Mouse (Mus musculus): ENCODE measurements at regions not wholly inside any gene's neighbourhood (a gene's known extent, or its start where the extent isn't known, plus 50 kb on each side); places are given as distances from the start of the nearest gene placed in this dataset.

GRCm38 (mm10) chr6:14632837-14633236 lies 122.2 kb downstream of the Ppp1r3a start:
- no peaks in the 10 kb centered on the region for H3K36me3 ChIP-seq (ENCODE audit: control insufficient read depth, insufficient read depth, low read length, poor library complexity, severe bottlenecking)
- DNase-seq (ENCODE audit: low read depth, low spot score) = no peak
- no peaks in the 10 kb centered on the region for H3K27me3 ChIP-seq (ENCODE audit: control insufficient read depth, insufficient read depth, low read length, poor library complexity, severe bottlenecking)

GRCm38 (mm10) chr6:14631719-14632445 lies 123.2 kb downstream of the Ppp1r3a start:
- DNase-seq (ENCODE audit: low read depth, low spot score) = no peak
- no peaks in the 10 kb centered on the region for H3K36me3 ChIP-seq (ENCODE audit: control insufficient read depth, insufficient read depth, low read length, poor library complexity, severe bottlenecking)

GRCm38 (mm10) chr6:14616629-14617028 lies 138.4 kb downstream of the Ppp1r3a start:
- no peak for DNase-seq (ENCODE audit: low read depth, low spot score)
- Histone ChIP-seq H3K36me3 (ENCODE audit: control insufficient read depth, insufficient read depth, low read length, poor library complexity, severe bottlenecking) (no peaks in the 10 kb centered on the region), H3K27me3 (ENCODE audit: control insufficient read depth, insufficient read depth, low read length, poor library complexity, severe bottlenecking) (no peaks in the 10 kb centered on the region)

More at GRCm38 (mm10) chr6:14631719-14632445, 123.2 kb downstream of the Ppp1r3a start:
- H3K27me3 ChIP-seq (ENCODE audit: control insufficient read depth, insufficient read depth, low read length, poor library complexity, severe bottlenecking) = no peaks in the 10 kb centered on the region

GRCm38 (mm10) chr6:14608076-14608475 lies 147.0 kb downstream of the Ppp1r3a start:
- DNase-seq (ENCODE audit: low read depth, low spot score) = no peak
- H3K36me3 ChIP-seq (ENCODE audit: control insufficient read depth, insufficient read depth, low read length, poor library complexity, severe bottlenecking) = no peaks in the 10 kb centered on the region
- H3K27me3 ChIP-seq (ENCODE audit: control insufficient read depth, insufficient read depth, low read length, poor library complexity, severe bottlenecking) = no peaks in the 10 kb centered on the region

GRCm38 (mm10) chr6:14600543-14601249 lies 154.4 kb downstream of the Ppp1r3a start:
- Histone ChIP-seq H3K36me3 (ENCODE audit: control insufficient read depth, insufficient read depth, low read length, poor library complexity, severe bottlenecking) (no peaks in the 10 kb centered on the region), H3K27me3 (ENCODE audit: control insufficient read depth, insufficient read depth, low read length, poor library complexity, severe bottlenecking) (no peaks in the 10 kb centered on the region)
- no peak for DNase-seq (ENCODE audit: low read depth, low spot score)

- no peaks in the 10 kb centered on the region for H3K36me3 ChIP-seq (ENCODE audit: control insufficient read depth, insufficient read depth, low read length, poor library complexity, severe bottlenecking)
- no peaks in the 10 kb centered on the region for H3K27me3 ChIP-seq (ENCODE audit: control insufficient read depth, insufficient read depth, low read length, poor library complexity, severe bottlenecking)
- no peak for DNase-seq (ENCODE audit: low read depth, low spot score)
Observed at GRCm38 (mm10) chr6:14596880-14597466, 158.1 kb downstream of the Ppp1r3a start.

GRCm38 (mm10) chr6:14585827-14586226 lies 169.2 kb downstream of the Ppp1r3a start:
- H3K36me3 ChIP-seq (ENCODE audit: control insufficient read depth, insufficient read depth, low read length, poor library complexity, severe bottlenecking) = no peaks in the 10 kb centered on the region
- DNase-seq (ENCODE audit: low read depth, low spot score) = peak; percentile 12
- no peaks in the 10 kb centered on the region; the same call in 1 of the 2 replicates for H3K27me3 ChIP-seq (ENCODE audit: control insufficient read depth, insufficient read depth, low read length, poor library complexity, severe bottlenecking)

GRCm38 (mm10) chr6:14583829-14584228 lies 171.2 kb downstream of the Ppp1r3a start:
- no peak for DNase-seq (ENCODE audit: low read depth, low spot score)
- no peaks in the 10 kb centered on the region; the same call in 1 of the 2 replicates for H3K27me3 ChIP-seq (ENCODE audit: control insufficient read depth, insufficient read depth, low read length, poor library complexity, severe bottlenecking)
- no peaks in the 10 kb centered on the region for H3K36me3 ChIP-seq (ENCODE audit: control insufficient read depth, insufficient read depth, low read length, poor library complexity, severe bottlenecking)

GRCm38 (mm10) chr6:14574607-14575006 lies 180.5 kb downstream of the Ppp1r3a start:
- no peaks in the 10 kb centered on the region for H3K27me3 ChIP-seq (ENCODE audit: control insufficient read depth, insufficient read depth, low read length, poor library complexity, severe bottlenecking)
- H3K36me3 ChIP-seq (ENCODE audit: control insufficient read depth, insufficient read depth, low read length, poor library complexity, severe bottlenecking) = no peaks in the 10 kb centered on the region
- no peak for DNase-seq (ENCODE audit: low read depth, low spot score)

GRCm38 (mm10) chr6:14573001-14573400 lies 182.1 kb downstream of the Ppp1r3a start:
- H3K27me3 ChIP-seq (ENCODE audit: control insufficient read depth, insufficient read depth, low read length, poor library complexity, severe bottlenecking) = no peaks in the 10 kb centered on the region
- DNase-seq (ENCODE audit: low read depth, low spot score) = no peak
- H3K36me3 ChIP-seq (ENCODE audit: control insufficient read depth, insufficient read depth, low read length, poor library complexity, severe bottlenecking) = no peaks in the 10 kb centered on the region

GRCm38 (mm10) chr6:14540333-14540732 lies 214.7 kb downstream of the Ppp1r3a start:
- DNase-seq (ENCODE audit: low read depth, low spot score) = no peak
- no peaks in the 10 kb centered on the region for H3K27me3 ChIP-seq (ENCODE audit: control insufficient read depth, insufficient read depth, low read length, poor library complexity, severe bottlenecking)
- no peaks in the 10 kb centered on the region for H3K36me3 ChIP-seq (ENCODE audit: control insufficient read depth, insufficient read depth, low read length, poor library complexity, severe bottlenecking)

GRCm38 (mm10) chr6:14529096-14529495 lies 226.0 kb downstream of the Ppp1r3a start:
- Histone ChIP-seq H3K36me3 (ENCODE audit: control insufficient read depth, insufficient read depth, low read length, poor library complexity, severe bottlenecking) (no peaks in the 10 kb centered on the region), H3K27me3 (ENCODE audit: control insufficient read depth, insufficient read depth, low read length, poor library complexity, severe bottlenecking) (no peaks in the 10 kb centered on the region)
- DNase-seq (ENCODE audit: low read depth, low spot score) = no peak

GRCm38 (mm10) chr6:14528564-14528963 lies 226.5 kb downstream of the Ppp1r3a start:
- Histone ChIP-seq H3K27me3 (ENCODE audit: control insufficient read depth, insufficient read depth, low read length, poor library complexity, severe bottlenecking) (no peaks in the 10 kb centered on the region), H3K36me3 (ENCODE audit: control insufficient read depth, insufficient read depth, low read length, poor library complexity, severe bottlenecking) (no peaks in the 10 kb centered on the region)
- DNase-seq (ENCODE audit: low read depth, low spot score) = no peak

- no peak for DNase-seq (ENCODE audit: low read depth, low spot score)
- Histone ChIP-seq H3K27me3 (ENCODE audit: control insufficient read depth, insufficient read depth, low read length, poor library complexity, severe bottlenecking) (no peaks in the 10 kb centered on the region), H3K36me3 (ENCODE audit: control insufficient read depth, insufficient read depth, low read length, poor library complexity, severe bottlenecking) (no peaks in the 10 kb centered on the region)
Observed at GRCm38 (mm10) chr6:14522742-14523141, 232.3 kb downstream of the Ppp1r3a start.

GRCm38 (mm10) chr6:14521321-14521720 lies 233.8 kb downstream of the Ppp1r3a start:
- H3K27me3 ChIP-seq (ENCODE audit: control insufficient read depth, insufficient read depth, low read length, poor library complexity, severe bottlenecking) = no peaks in the 10 kb centered on the region
- DNase-seq (ENCODE audit: low read depth, low spot score) = no peak
- no peaks in the 10 kb centered on the region for H3K36me3 ChIP-seq (ENCODE audit: control insufficient read depth, insufficient read depth, low read length, poor library complexity, severe bottlenecking)
